Mouse (Mus musculus) lung, embryonic 14.5 days (tissue): ENCODE results near the gene Rccd1. TPM values are rescaled to one million over a fixed set of nuclear protein-coding genes. Genes with fewer than 3 reads are reported as not detected.

ENCODE experiments used
- ATAC-seq: fragments of 200-750 bp; cut with Nextera tagmentation; 2 replicates; pipeline ENCODE4 v1.8.0; 2017; ENCODE audit warnings: mild to moderate bottlenecking, moderate TSS enrichment, moderate library complexity; ENCODE audit not compliant: insufficient read depth
- DNase-seq: peaks from one replicate; pipeline ENCODE4 v3.0.0-alpha.2; 2015
- H3K27ac ChIP-seq: fragments of 300-500 bp; sonication (generic); 2 replicates; pipeline ENCODE4 v1.5.1; 2014; ENCODE audit warnings: low read depth, mild to moderate bottlenecking, moderate library complexity
- H3K27me3 ChIP-seq: fragments of 300-500 bp; sonication (generic); 2 replicates; pipeline ENCODE4 v1.6.1; 2014; ENCODE audit warnings: low read length, control low read depth; ENCODE audit not compliant: insufficient read depth
- H3K36me3 ChIP-seq: fragments of 300-500 bp; sonication (generic); 2 replicates; pipeline ENCODE4 v1.6.1; 2014; ENCODE audit warnings: control low read depth; ENCODE audit not compliant: insufficient read depth
- H3K4me1 ChIP-seq: fragments of 300-500 bp; sonication (generic); 2 replicates; pipeline ENCODE4 v1.6.1; 2014; ENCODE audit warnings: antibody characterized with exemption, control low read depth; ENCODE audit not compliant: insufficient read depth
- H3K4me2 ChIP-seq: fragments of 300-500 bp; sonication (generic); 2 replicates; pipeline ENCODE4 v1.6.1; 2014; ENCODE audit warnings: mild to moderate bottlenecking
- H3K4me3 ChIP-seq: fragments of 300-500 bp; sonication (generic); 2 replicates; pipeline ENCODE4 v1.5.1; 2014; ENCODE audit warnings: low read depth, low read length
- H3K9ac ChIP-seq: fragments of 300-500 bp; sonication (generic); 2 replicates; pipeline ENCODE4 v1.6.1; 2014
- H3K9me3 ChIP-seq: fragments of 300-500 bp; sonication (generic); 2 replicates; pipeline ENCODE4 v1.6.1; 2016; ENCODE audit warnings: low read depth, low read length, control low read depth
- CTCF ChIP-seq: IDR thresholded peaks from 2 replicates; pipeline ENCODE4 v1.5.1; 2016; ENCODE audit warnings: antibody characterized with exemption, low read depth
- WGBS: fragments of 180-500 bp; shearing (Covaris S2); extraction: QIAGEN DNeasy Blood & Tissue Kit; methylation state at CpG from one replicate; pipeline ENCODE4 v1.1.7; 2014; 5-methylcytosine and 5-hydroxymethylcytosine counted together
- polyA plus RNA-seq: library from polyadenylated mRNA; unstranded; fragments of >200 nt; fragmentation: Nextera tagmentation; extraction: Ambion mirVana; gene quantifications from 2 replicates; pipeline ENCODE4 v1.2.1, GENCODE M21; 2014

Rccd1 gene
- 11.0 and 12.0 TPM in 2 replicates for polyA plus RNA-seq

- TF ChIP-seq CTCF = no peak
- Histone ChIP-seq H3K27ac (peak within 1 kb of the TSS; percentile 88), H3K36me3 (peaks cover 50% of the 10 kb centered on the region), H3K4me3 (peak within 1 kb of the TSS; percentile 48), H3K4me1 (peaks cover 4% of the 10 kb centered on the region; the same call in 1 of the 2 replicates), H3K4me2 (peak within 1 kb of the TSS; percentile 92), H3K27me3 (no peaks in the 10 kb centered on the region), H3K9ac (peak within 1 kb of the TSS; percentile 67), H3K9me3 (no peaks in the 10 kb centered on the region)
- DNase-seq (peak; percentile 98), ATAC-seq (peak; percentile 99)
- whole genome bisulfite sequencing = under 1% methylated on average over 38 of the region's 38 CpGs
These were observed at the start of gene Rccd1 for GRCm38 (mm10) chr7:80324043-80324815. Gene Rccd1 (minus strand): TSS chr7:80324454.

GRCm38 (mm10) chr7:80373850-80374249 is 49.6 kb upstream of the Rccd1 start:
- H3K9ac ChIP-seq = no peak overlapping the region
- H3K27ac ChIP-seq = no peak overlapping the region
- H3K36me3 ChIP-seq = no peaks in the 10 kb centered on the region
- H3K4me1 ChIP-seq = peaks cover 5% of the 10 kb centered on the region; the same call in 1 of the 2 replicates
- TF ChIP-seq CTCF = no peak
- DNase-seq = no peak
- 80% methylated on average over 12 of the region's 12 CpGs for WGBS
- H3K9me3 ChIP-seq = no peaks in the 10 kb centered on the region
- no peak overlapping the region for H3K4me2 ChIP-seq
- no peaks in the 10 kb centered on the region for H3K27me3 ChIP-seq
- ATAC-seq = no peak
- no peak overlapping the region for H3K4me3 ChIP-seq

GRCm38 (mm10) chr7:80373352-80373751 is 49.1 kb upstream of the Rccd1 start:
- Histone ChIP-seq H3K9ac (no peak overlapping the region), H3K4me1 (peaks cover 5% of the 10 kb centered on the region; the same call in 1 of the 2 replicates), H3K36me3 (peaks cover 3% of the 10 kb centered on the region), H3K27ac (no peak overlapping the region), H3K4me2 (no peak overlapping the region), H3K27me3 (no peaks in the 10 kb centered on the region), H3K9me3 (no peaks in the 10 kb centered on the region), H3K4me3 (no peak overlapping the region)
- DNase-seq = no peak
- ATAC-seq = no peak
- 72% methylated on average over 4 of the region's 4 CpGs for whole genome bisulfite sequencing
- TF ChIP-seq CTCF = no peak

GRCm38 (mm10) chr7:80372667-80373066 is 48.4 kb upstream of the Rccd1 start:
- no peak for DNase-seq
- H3K9ac ChIP-seq = no peak overlapping the region
- no peak for TF ChIP-seq CTCF
- H3K4me2 ChIP-seq = no peak overlapping the region
- H3K27ac ChIP-seq = no peak overlapping the region
- no peaks in the 10 kb centered on the region for H3K27me3 ChIP-seq
- 40% methylated on average over 2 of the region's 2 CpGs for WGBS
- H3K9me3 ChIP-seq = no peaks in the 10 kb centered on the region
- peaks cover 10% of the 10 kb centered on the region for H3K36me3 ChIP-seq
- H3K4me1 ChIP-seq = peaks cover 5% of the 10 kb centered on the region; the same call in 1 of the 2 replicates
- no peak overlapping the region for H3K4me3 ChIP-seq
- no peak for ATAC-seq

DNA sequence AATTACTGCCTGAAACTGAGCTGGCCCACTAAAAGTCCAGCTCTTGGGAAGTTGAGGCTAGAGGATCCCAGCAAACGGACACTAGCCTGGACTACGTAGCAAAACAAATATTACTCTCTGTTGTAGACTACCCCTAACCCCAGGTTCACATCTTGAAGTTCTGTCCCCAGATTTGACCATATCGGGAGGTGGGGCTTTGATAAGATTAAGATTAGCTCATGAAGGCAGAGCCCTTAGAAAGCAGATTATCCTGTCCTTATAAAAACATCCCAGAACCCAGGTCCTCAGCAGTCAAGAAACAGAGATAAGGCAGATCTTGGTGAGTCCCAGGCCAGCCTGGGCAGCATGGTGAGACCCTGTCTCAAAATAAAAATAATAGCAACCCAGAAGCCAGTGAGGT is 47.9 kb upstream of the Rccd1 start:
- peaks cover 5% of the 10 kb centered on the region; the same call in 1 of the 2 replicates for H3K4me1 ChIP-seq
- H3K9me3 ChIP-seq = no peaks in the 10 kb centered on the region
- H3K27ac ChIP-seq = no peak overlapping the region
- ATAC-seq = no peak
- 59% methylated on average over 3 of the region's 3 CpGs for WGBS
- H3K9ac ChIP-seq = no peak overlapping the region
- H3K36me3 ChIP-seq = peaks cover 15% of the 10 kb centered on the region
- H3K4me3 ChIP-seq = no peak overlapping the region
- H3K4me2 ChIP-seq = no peak overlapping the region
- H3K27me3 ChIP-seq = no peaks in the 10 kb centered on the region
- no peak for TF ChIP-seq CTCF
- DNase-seq = no peak

DNA sequence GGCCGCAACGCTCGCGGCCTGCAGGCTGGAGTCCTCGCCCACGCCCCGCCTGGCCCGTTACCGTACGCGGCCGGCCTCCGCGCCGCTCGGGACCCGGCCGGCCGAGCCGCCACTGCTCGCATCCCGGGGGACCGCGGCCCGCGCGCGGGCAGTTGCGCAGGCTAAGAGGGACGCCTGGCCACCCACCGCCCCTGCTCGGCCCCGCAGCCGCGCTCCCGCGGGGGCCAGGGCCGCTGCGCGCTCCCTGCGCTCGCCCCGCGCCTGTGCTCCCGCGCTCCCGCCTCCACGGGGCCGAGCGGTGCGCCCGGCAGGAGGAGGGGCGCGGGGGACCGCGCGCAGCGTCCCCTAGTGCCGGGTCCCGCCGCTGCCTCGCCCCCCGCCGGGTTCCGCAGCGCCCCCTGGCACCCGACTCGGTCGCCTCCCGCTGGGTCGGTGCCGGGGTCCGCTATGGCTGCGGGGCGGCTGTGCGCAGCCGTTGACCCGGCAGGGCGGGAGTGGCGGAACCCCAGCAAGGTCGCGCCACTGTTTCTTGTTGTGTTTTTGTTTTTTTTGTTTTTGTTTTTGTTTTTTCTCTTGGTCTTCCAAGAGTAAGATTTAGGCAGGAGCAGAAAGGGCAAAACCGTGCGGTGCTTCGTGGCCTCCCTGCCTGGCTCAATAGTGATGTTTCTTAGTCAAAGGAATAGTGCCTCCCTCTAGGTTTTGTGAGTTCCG is 46.9 kb upstream of the Rccd1 start, which contains the start of gene Man2a2:
Gene Man2a2, minus strand, starts transcription at position 335 of the 711 bp plus-strand sequence.
- no peaks in the 10 kb centered on the region for H3K9me3 ChIP-seq
- peak within 1 kb of the TSS; percentile 88 for H3K4me3 ChIP-seq
- WGBS = under 1% methylated on average over 84 of the region's 86 CpGs
- no peaks in the 10 kb centered on the region for H3K27me3 ChIP-seq
- peaks cover 24% of the 10 kb centered on the region for H3K36me3 ChIP-seq
- H3K9ac ChIP-seq = peak within 1 kb of the TSS; percentile 78
- TF ChIP-seq CTCF = peak; percentile 26
- ATAC-seq (peak; percentile 75), DNase-seq (peak; percentile 88)
- H3K4me1 ChIP-seq = peaks cover 5% of the 10 kb centered on the region; the same call in 1 of the 2 replicates
- peak within 1 kb of the TSS; percentile 75 for H3K4me2 ChIP-seq
- peak within 1 kb of the TSS; percentile 78 for H3K27ac ChIP-seq

GRCm38 (mm10) chr7:80370649-80371040 is 46.4 kb upstream of the Rccd1 start:
- TF ChIP-seq CTCF = no peak
- H3K27ac ChIP-seq = peak overlapping the region; percentile 78
- peaks cover 5% of the 10 kb centered on the region; the same call in 1 of the 2 replicates for H3K4me1 ChIP-seq
- no peaks in the 10 kb centered on the region for H3K27me3 ChIP-seq
- peak overlapping the region; percentile 88 for H3K4me3 ChIP-seq
- H3K9ac ChIP-seq = peak overlapping the region; percentile 78
- DNase-seq = peak; percentile 85
- ATAC-seq = peak; percentile 47
- peak overlapping the region; percentile 75 for H3K4me2 ChIP-seq
- WGBS = under 1% methylated on average over 31 of the region's 31 CpGs
- peaks cover 30% of the 10 kb centered on the region for H3K36me3 ChIP-seq
- no peaks in the 10 kb centered on the region for H3K9me3 ChIP-seq
